7 mouse cellular contexts compared by ENCODE assay signal in the genomic region with DNA sequence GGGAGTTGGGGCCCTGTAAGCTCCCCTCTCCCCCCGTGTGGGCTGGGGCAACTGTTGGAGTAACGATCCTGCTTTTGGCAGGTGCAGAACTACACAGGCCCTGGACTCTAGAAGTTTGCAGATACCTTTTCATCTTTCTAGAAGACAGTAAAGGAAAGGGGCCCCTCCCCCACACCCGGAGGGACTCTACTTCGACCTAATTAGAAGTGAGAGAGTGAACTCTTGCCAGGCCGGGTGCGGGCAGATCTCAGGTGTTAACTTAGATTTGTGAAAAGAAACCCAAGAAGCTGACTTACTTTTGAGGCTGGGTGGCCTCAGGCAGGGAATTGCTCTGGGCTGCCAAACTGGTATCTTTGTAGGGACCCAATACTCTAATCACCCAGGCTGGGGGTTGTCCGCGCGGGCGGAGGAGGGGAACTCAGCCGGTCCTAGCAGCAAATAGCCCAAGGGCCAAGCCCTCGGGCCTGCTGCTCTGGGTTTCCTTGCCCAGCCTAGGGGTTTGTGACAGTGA. TPM values are rescaled to one million over a fixed set of nuclear protein-coding genes. Genes with fewer than 3 reads are reported as not detected.
DNase-seq lines count a peak whose midpoint lies in the region; ATAC-seq lines count a peak whose summit lies in the region.

No protein-coding gene starts in this region.

- H3K27me3 ChIP-seq in embryonic facial prominence, embryonic 10.5 days (replicated peaks; ENCODE audit: low read depth, poor library complexity, severe bottlenecking) = peaks cover 30% of the 10 kb centered on the region
- peaks cover 21% of the 10 kb centered on the region for H3K27me3 ChIP-seq in hindbrain, embryonic 12.5 days
- peaks cover 18% of the 10 kb centered on the region for H3K27me3 ChIP-seq in limb, embryonic 13.5 days

- H3K36me3 ChIP-seq in embryonic facial prominence, embryonic 10.5 days (replicated peaks) = peaks cover 36% of the 10 kb centered on the region
- peaks cover 19% of the 10 kb centered on the region for H3K36me3 ChIP-seq in hindbrain, embryonic 12.5 days
- H3K36me3 ChIP-seq in limb, embryonic 13.5 days = peaks cover 31% of the 10 kb centered on the region

- peak overlapping the region; percentile 84 for H3K9ac ChIP-seq in hindbrain, embryonic 12.5 days
- H3K9ac ChIP-seq in limb, embryonic 13.5 days = peak overlapping the region; percentile 89

- H3K4me1 ChIP-seq in embryonic facial prominence, embryonic 10.5 days = peaks cover 49% of the 10 kb centered on the region
- H3K4me1 ChIP-seq in hindbrain, embryonic 12.5 days = peaks cover 39% of the 10 kb centered on the region
- H3K4me1 ChIP-seq in limb, embryonic 13.5 days = peaks cover 46% of the 10 kb centered on the region

- peak; percentile 8; the same call in 1 of the 2 replicates for ATAC-seq in hindbrain, embryonic 12.5 days (ENCODE audit: low FRiP score)
- no peak for ATAC-seq in limb, embryonic 13.5 days (ENCODE audit: low FRiP score, low read depth)

- H3K9me3 ChIP-seq in embryonic facial prominence, embryonic 10.5 days = peaks cover 10% of the 10 kb centered on the region; the same call in 1 of the 2 replicates
- no peaks in the 10 kb centered on the region; the same call in 1 of the 2 replicates for H3K9me3 ChIP-seq in hindbrain, embryonic 12.5 days (replicated peaks)
- peaks cover 7% of the 10 kb centered on the region; the same call in 1 of the 2 replicates for H3K9me3 ChIP-seq in limb, embryonic 13.5 days

- H3K27ac ChIP-seq in embryonic facial prominence, embryonic 10.5 days (replicated peaks) = peak overlapping the region; percentile 99
- peak overlapping the region; percentile 94 for H3K27ac ChIP-seq in hindbrain, embryonic 12.5 days
- H3K27ac ChIP-seq in limb, embryonic 13.5 days = peak overlapping the region; percentile 98

- 0% methylated on average over 12 of the region's 12 CpGs for WGBS in embryonic facial prominence, embryonic 10.5 days
- under 1% methylated on average over 12 of the region's 12 CpGs for WGBS in hindbrain, embryonic 12.5 days
- under 1% methylated on average over 12 of the region's 12 CpGs for WGBS in limb, embryonic 13.5 days

- peak; percentile 41 for DNase-seq in urinary bladder, postnatal 14 days (ENCODE audit: low spot score)
- DNase-seq in urinary bladder, adult 2 months (ENCODE audit: low spot score) = no peak
- no peak for DNase-seq in embryonic facial prominence, embryonic 10.5 days (ENCODE audit: low spot score)
- DNase-seq in naive thymus-derived CD4-positive, alpha-beta T cell, adult 2 months (ENCODE audit: low read depth) = peak; percentile 3
- no peak for DNase-seq in layer of hippocampus, postnatal 25 days (ENCODE audit: extremely low spot score in 1 of 2, low spot score in 1 of 2)

- H3K4me3 ChIP-seq in embryonic facial prominence, embryonic 10.5 days = peak overlapping the region; percentile 97
- H3K4me3 ChIP-seq in hindbrain, embryonic 12.5 days = peak overlapping the region; percentile 65
- H3K4me3 ChIP-seq in limb, embryonic 13.5 days = peak overlapping the region; percentile 91

- peak overlapping the region; percentile 80 for H3K4me2 ChIP-seq in hindbrain, embryonic 12.5 days (replicated peaks)
- peak overlapping the region; percentile 93 for H3K4me2 ChIP-seq in limb, embryonic 13.5 days (replicated peaks)

RNA-seq across cellular contexts. Expression of a gene that starts 1.4 kb away (rescaled TPM):
- 3.2 and 4.0 TPM in 2 replicates for polyA plus RNA-seq in urinary bladder, adult 2 months (2012; rRNA removed)
- 16.5 and 17.2 TPM in 2 replicates for polyA plus RNA-seq in embryonic facial prominence, embryonic 10.5 days (2016; fragmentation: Nextera tagmentation; extraction: Ambion mirVana)
- 17.9 and 18.9 TPM in 2 replicates for polyA plus RNA-seq in hindbrain, embryonic 12.5 days (2016; fragmentation: Nextera tagmentation; extraction: Ambion mirVana)
- 16.5 and 17.9 TPM in 2 replicates for polyA plus RNA-seq in limb, embryonic 13.5 days (2015; fragmentation: Nextera tagmentation; extraction: Ambion mirVana)
- total RNA-seq in layer of hippocampus, postnatal 25 days (2021) = 10 to 100 TPM; 24.6 to 30.7 TPM

Comparison
In these comparisons a context has a peak if more than half of its experiments do, and no peak if none do; other contexts are left out.
1. DNase-seq: peak in urinary bladder, postnatal 14 days (single experiment) and naive thymus-derived CD4-positive, alpha-beta T cell, adult 2 months (single experiment); none in urinary bladder, adult 2 months (single experiment), embryonic facial prominence, embryonic 10.5 days (single experiment) and layer of hippocampus, postnatal 25 days (0 of 2).
2. Peak in every context shown above with its lines, with median percentiles within 50 percentile points of each other: H3K27ac ChIP-seq and H3K4me3 ChIP-seq.